Mouse (Mus musculus) heart, adult 18-20 months (tissue): ENCODE measurements at regions not wholly inside any gene's neighbourhood (a gene's known extent, or its start where the extent isn't known, plus 50 kb on each side); places are given as distances from the start of the nearest gene placed in this dataset.

ENCODE experiments used
- DNase-seq, 2 experiments: peaks; one replicate each; pipeline ENCODE4 v3.0.0; 2021 to 2022; ENCODE audit warnings: mixed read lengths in 1 of 2

- DNase-seq = no peak
Observed at GRCm38 (mm10) chr4:68179551-68179950, 774.6 kb downstream of the Brinp1 start.

GRCm38 (mm10) chr4:68156499-68156898, 797.7 kb downstream of the Brinp1 start:
- no peak for DNase-seq

GRCm38 (mm10) chr4:68148483-68149069, 805.6 kb downstream of the Brinp1 start:
- DNase-seq = no peak

GRCm38 (mm10) chr4:68128124-68128523, 826.1 kb downstream of the Brinp1 start:
- no peak for DNase-seq

- no peak for DNase-seq
Observed at GRCm38 (mm10) chr4:68114502-68114901, 839.7 kb downstream of the Brinp1 start.

- no peak for DNase-seq
Observed at GRCm38 (mm10) chr4:68085255-68085654, 868.9 kb downstream of the Brinp1 start.

- no peak for DNase-seq
Observed at GRCm38 (mm10) chr4:68056813-68057578, 897.2 kb downstream of the Brinp1 start.

- DNase-seq = peak in 1 of 2 experiments; percentile 2
Observed at GRCm38 (mm10) chr4:68022891-68023303, 931.3 kb downstream of the Brinp1 start.

- no peak for DNase-seq
Observed at GRCm38 (mm10) chr4:68011371-68011770, 942.8 kb downstream of the Brinp1 start.

- no peak for DNase-seq
Observed at GRCm38 (mm10) chr4:67994796-67995283, 959.4 kb downstream of the Brinp1 start.

GRCm38 (mm10) chr4:67963456-67963855, 990.7 kb downstream of the Brinp1 start:
- DNase-seq = no peak

GRCm38 (mm10) chr4:67948000-67948399, 1006.2 kb downstream of the Brinp1 start:
- DNase-seq = no peak

- DNase-seq = no peak
Observed at GRCm38 (mm10) chr4:67932481-67932880, 1021.7 kb downstream of the Brinp1 start.

- no peak for DNase-seq
Observed at GRCm38 (mm10) chr4:67899109-67899508, 1055.1 kb downstream of the Brinp1 start.

GRCm38 (mm10) chr4:67891946-67892575, 1062.1 kb downstream of the Brinp1 start:
- DNase-seq = no peak

- DNase-seq = no peak
Observed at GRCm38 (mm10) chr4:67887954-67888353, 1060.6 kb downstream of the Tlr4 start.

GRCm38 (mm10) chr4:67885204-67885603, 1057.8 kb downstream of the Tlr4 start:
- DNase-seq = no peak

GRCm38 (mm10) chr4:67862218-67862617, 1034.8 kb downstream of the Tlr4 start:
- DNase-seq = no peak

GRCm38 (mm10) chr4:67861801-67862200, 1034.4 kb downstream of the Tlr4 start:
- DNase-seq = no peak

GRCm38 (mm10) chr4:67853001-67853400, 1025.6 kb downstream of the Tlr4 start:
- DNase-seq = no peak

GRCm38 (mm10) chr4:67833397-67833796, 1006.0 kb downstream of the Tlr4 start:
- DNase-seq = peak; percentile 2 to 9

GRCm38 (mm10) chr4:67825484-67825883, 998.1 kb downstream of the Tlr4 start:
- DNase-seq = no peak

- DNase-seq = no peak
Observed at GRCm38 (mm10) chr4:67796050-67796449, 968.7 kb downstream of the Tlr4 start.
